Mouse (Mus musculus): ENCODE results near the gene Slc7a6os.

DNA sequence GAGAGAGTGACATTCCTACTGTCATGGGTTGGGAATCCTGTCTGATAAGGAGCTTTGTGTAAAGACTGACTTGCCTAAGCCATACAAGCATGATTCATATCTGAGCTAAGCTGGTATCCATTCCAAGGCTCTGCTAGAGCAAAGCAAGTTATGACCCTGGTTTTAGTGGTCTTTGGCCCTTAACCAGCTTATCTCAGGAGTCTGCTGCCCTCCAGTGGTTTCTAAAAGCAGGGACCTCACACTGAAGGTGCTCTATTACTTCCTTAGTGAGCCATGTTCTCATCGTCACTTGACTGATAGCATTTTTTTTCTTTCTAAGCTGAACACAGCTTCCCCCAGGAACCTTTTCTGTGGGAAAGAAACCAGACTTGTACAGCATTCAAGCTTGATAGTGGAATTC, 12.0 kb downstream of the Slc7a6os start:
- TF ChIP-seq POLR2AphosphoS2 (IDR thresholded peaks at IDR 0.05; ENCODE audit: low read depth, low read length) (0 out of 2 replicates have a peak, but pooled peaks have one; percentile 22), MAX (IDR thresholded peaks at IDR 0.05; ENCODE audit: low read length) (no peak), NRF1 (IDR thresholded peaks at IDR 0.05; ENCODE audit: low read depth, low read length) (no peak), MAFK (IDR thresholded peaks at IDR 0.05; ENCODE audit: insufficient replicate concordance, low read length) (no peak), CTCF (conservative IDR thresholded peaks at IDR 0.05 in 1 of 2, IDR thresholded peaks at IDR 0.05 in 1 of 2; ENCODE audit: low read depth in 2 of 2, low read length in 2 of 2) (peak; percentile 40 to 86; a peak in 3 of 4 replicates), MYC (IDR thresholded peaks at IDR 0.05; ENCODE audit: low read depth, low read length) (0 out of 2 replicates have a peak, but pooled peaks have one; percentile 30), POLR2A (IDR thresholded peaks at IDR 0.05; ENCODE audit: low read depth, low read length) (0 out of 2 replicates have a peak, but pooled peaks have one; percentile 18), EP300 (IDR thresholded peaks at IDR 0.05; ENCODE audit: low read length) (no peak), USF1 (IDR thresholded peaks at IDR 0.05; ENCODE audit: low read depth, low read length) (no peak), ETS1 (conservative IDR thresholded peaks at IDR 0.05; ENCODE audit: low read depth, low read length) (no peak), ZNF384 (IDR thresholded peaks at IDR 0.05; ENCODE audit: low read depth, low read length) (peak; percentile 44; the same call in 1 of the 2 replicates)

Data from CH12.LX (cell line).